Mouse (Mus musculus) activated CD4-positive, CD25-positive, alpha-beta regulatory T cell, adult 4 months (primary cell): ENCODE measurements around the gene Fbxl18. TPM values are rescaled to one million over a fixed set of nuclear protein-coding genes. Genes with fewer than 3 reads are reported as not detected.
"Not testable (repeated sequence)": the region's sequence is repeated elsewhere in the genome, so short reads cannot be mapped to it uniquely, and the experiment has no call there.

Experiments
- ATAC-seq: one replicate; pipeline ENCODE4 v1.8.0; 2017
- polyA plus RNA-seq, 2 experiments: library from polyadenylated mRNA; unstranded; fragments of 100-300 nt; shearing (Covaris generic); gene quantifications; one replicate each; pipeline ENCODE4 v1.2.1; 2017

The Fbxl18 gene
- polyA plus RNA-seq, 2 experiments from 2014 or later: 2.1 to 13.9 TPM

DNA sequence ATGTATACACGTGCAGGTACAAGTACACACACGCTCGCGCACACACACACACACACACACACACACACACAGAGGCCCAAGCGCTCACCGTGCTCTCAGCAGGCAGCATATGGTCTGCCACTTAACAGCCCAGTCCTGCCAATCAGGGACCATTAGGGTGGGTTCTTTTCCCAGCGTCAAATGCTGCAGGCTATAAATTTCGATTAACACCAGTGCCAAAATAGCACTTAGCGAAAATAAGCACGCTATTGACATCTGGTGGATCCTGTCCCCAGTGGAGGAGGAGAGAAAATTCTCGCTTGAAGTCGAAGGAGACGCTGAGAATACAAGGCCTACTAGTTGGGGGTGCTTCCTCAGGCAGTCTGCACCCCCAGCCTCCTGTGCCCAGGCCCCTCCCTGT is 25.8 kb downstream of the Fbxl18 start:
- ATAC-seq: no peak

DNA sequence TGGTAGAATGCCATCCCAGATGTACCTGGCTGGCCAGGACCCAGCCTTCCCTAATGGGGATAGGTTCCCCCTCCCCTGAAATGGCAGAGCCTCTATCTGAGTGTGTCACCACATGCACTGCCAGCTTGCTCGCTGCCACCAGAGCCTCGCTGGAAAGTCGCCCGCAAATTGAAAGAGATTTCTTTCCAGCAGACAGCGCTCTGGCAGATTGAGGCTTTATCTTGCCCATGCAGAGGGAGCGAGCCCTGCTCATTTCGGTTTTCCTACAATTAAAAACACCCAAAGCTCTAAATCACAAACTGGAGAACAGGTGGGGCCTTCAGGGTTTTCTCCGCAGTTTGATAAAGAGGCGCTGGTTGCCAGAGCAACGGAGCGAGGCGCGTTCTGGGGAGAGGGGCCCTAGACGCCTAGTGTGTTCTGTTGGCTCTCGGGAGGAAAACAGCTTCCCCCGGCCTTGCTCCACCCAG is 37.4 kb downstream of the Fbxl18 start:
- ATAC-seq: no peak

DNA sequence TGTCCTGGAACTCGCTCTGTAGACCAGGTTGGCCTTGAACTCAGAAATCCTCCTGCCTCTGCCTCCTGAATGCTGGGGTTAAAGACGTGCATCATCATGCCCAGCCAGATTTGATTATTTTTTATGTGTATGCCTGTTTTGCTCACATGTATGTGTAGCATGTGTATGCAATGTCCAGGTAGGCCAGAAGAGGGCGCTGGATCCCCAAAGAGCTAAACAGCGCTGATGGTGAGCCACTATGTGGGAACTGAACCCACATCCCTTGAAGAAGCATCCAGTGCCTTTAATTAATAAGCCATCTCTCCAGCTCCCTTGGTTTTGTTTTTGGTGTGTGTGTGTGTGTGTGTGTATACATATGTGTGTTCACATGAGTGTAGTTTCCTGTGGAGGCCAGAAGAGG is 38.8 kb downstream of the Fbxl18 start:
- ATAC-seq: no peak

DNA sequence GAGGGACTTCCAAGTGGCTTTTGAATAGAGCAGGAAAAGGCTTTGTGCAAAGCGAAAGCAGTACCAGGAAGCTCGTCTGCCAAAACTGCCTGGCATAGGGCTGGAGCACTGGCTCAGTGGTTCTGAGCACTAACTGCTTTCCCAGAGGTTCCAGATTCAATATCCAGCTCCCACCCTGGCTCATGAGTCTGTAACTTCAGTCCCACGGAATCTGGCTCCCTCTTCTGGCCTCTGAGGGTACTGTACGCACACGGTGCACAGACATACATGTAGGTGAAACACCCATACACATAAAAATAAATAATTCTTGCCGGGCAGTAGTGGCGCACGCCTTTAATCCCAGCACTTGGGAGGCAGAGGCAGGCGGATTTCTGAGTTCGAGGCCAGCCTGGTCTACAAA is 40.3 kb downstream of the Fbxl18 start:
- ATAC-seq: no peak

DNA sequence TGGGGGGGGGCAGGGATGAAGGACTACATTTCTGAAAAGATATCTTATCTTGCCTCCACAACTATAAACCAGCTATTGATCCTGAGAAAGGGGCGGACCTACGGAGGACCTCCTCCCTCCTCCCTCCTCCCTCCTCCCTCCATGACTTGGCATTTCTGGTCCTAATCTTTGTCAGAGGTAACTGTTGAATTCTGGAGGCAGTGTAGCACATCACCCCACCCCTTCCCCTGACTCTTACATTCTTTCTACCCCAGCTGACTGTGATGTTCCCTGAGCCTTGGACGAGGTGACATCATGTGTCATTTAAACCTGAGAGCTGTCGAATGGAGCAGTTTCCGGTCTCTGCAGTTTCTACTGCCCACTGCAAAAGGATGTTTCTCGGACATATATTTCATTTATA is 41.6 kb downstream of the Fbxl18 start:
- ATAC-seq: no peak

DNA sequence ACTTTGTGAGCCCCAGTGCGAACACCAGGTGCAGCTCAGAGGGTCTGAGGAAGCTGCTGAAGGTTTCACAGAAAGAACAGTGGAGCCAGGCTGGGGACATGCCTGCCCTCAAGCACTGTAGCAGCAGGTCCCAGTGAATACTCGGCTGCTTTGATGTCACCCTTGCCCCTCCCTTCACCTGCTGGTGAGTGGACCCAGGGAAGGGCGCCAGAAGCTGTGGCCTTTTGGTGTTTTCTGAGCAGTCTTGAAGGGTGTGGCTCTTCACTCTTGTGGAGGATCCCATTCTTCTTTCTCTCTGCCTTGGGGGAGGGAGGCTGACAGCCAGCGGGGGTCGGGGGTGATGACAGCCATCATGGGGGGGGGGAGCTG is 43.6 kb downstream of the Fbxl18 start:
- no peak for ATAC-seq

DNA sequence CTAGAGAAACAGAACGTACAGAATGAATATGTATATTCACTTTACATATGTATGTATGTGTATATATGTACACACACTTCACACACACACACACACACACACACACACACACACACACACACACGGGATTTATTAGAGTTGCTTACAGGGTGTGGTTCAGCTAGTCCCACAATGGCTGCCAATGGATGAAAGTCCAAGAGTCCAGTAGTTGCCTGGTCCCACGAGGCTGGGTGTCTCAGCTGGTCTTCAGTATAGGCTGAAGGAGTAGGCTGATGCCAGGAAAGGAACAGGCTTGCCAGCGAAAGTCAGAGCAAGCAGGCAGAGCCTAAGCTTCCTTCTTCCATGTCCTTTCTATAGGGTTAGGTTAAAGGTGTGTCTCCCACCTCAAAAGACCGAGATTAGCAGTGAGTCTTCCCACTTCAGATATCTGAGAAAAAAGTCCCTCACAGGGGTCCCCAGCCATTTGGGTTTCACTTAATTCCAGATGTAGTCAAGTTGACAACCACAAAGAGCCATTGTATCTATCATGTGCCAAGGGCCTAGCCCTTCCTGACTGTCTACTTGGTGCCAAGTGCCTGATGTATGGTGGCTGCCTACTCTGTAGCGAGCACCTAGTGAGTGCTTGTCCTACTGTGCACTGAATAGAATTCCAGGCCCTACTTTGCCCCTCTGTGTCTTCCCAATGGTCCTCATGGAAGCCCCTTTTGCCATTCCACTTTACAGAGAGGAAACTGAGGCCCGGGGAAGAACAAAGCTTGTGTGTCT is 44.1 kb downstream of the Fbxl18 start:
- ATAC-seq: no peak

DNA sequence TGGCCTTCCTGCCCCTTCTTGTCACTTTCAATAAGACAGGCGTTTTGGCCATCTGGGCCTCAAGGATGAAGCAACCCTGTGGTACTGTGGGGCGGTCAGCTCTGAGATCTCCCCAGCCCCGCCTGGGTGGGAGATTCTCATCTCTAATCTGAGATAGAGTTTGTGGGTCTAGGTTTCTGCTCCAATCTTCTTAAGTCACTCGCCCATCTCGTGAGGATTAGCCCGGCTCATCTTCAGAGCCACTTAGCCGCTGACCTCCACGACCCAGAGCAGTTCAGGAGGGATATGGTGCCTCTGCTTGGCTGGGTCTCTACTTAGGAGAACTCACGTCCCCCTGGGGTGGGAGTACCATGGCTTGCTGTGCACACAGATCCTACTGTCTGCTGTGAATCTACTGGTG is 44.7 kb downstream of the Fbxl18 start:
- no peak for ATAC-seq

DNA sequence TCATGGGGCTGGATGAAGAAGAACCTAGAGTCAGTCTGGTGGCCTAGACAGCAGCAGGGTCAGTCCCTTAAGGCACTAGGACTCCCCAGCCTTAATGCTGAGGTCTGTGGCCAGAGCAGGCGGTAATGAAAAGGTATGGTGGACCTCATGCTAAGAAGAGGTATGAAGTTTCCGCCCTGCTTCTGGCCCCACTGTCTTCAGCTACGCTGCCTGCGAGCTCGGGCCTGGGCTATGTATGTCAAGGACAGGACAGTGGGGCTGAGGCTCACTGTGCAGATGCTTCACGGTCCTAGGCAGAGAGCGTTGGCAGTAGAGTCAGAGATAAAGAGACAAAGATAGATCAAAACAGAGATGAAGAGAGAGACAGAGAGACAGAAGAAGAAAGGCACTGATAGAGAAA is 46.3 kb downstream of the Fbxl18 start:
- no peak for ATAC-seq

DNA sequence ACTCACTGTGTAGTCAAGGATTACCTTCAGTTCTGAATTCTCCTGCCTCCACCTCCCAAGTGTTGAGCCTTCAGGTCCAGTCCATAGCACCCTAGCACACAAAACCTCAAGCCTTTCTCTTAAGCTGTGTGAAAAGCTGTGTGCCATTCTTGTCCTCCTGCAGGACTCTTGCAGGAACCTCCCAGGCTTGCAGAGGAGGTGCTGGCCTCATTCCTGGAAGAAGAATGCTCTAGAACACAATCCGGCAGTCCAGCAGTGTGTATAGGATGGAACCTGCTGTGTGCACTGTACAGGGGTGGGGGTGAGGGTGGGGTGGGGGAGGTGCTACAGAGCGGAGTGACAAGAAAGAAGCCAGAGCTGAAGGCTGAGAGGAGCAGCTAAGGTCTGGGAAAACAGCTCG is 47.1 kb downstream of the Fbxl18 start:
- ATAC-seq: no peak

DNA sequence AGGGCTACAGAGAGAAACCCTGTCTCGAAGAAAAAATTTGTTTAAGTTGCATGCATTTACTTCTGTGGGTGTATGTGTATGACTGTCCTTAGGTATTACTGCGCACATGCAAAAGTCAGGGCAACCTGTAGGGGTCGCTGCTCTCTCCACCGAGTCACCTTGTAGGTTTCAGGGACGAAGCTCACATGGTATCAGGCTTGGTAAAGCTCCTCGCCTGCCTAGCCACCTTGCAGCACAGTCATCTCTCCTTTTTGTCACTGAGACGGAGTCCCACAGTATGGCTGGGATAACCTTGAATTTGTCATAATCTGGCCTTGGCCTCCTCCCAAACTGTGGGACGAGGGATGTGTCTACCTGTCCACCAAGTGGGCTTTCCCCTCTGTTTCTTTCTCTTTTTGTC is 50.8 kb downstream of the Fbxl18 start:
- no peak for ATAC-seq

DNA sequence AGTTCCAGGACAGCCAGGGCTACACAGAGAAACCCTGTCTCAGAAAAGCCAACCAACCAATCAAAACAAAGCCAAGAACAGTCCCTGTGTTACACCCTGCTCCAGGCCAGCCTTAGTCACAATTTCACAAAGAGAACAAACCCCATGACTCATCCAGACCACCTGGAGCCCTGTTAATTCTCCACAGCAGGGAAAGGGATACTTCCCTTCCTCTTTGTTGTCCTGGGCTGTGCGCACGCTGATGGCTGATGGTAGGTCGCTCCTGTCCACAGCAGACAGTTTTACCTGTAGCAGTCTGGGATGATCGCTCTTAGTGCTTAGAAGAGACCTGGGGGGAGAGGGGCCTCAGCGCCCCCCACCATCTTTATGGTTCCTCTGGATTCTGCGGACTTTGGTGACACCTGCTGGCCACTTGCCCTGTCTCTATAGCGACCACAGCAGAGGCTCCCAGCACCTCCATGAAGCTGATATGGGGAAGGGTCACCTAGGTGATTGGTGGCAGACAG is 53.0 kb downstream of the Fbxl18 start:
- no peak for ATAC-seq

DNA sequence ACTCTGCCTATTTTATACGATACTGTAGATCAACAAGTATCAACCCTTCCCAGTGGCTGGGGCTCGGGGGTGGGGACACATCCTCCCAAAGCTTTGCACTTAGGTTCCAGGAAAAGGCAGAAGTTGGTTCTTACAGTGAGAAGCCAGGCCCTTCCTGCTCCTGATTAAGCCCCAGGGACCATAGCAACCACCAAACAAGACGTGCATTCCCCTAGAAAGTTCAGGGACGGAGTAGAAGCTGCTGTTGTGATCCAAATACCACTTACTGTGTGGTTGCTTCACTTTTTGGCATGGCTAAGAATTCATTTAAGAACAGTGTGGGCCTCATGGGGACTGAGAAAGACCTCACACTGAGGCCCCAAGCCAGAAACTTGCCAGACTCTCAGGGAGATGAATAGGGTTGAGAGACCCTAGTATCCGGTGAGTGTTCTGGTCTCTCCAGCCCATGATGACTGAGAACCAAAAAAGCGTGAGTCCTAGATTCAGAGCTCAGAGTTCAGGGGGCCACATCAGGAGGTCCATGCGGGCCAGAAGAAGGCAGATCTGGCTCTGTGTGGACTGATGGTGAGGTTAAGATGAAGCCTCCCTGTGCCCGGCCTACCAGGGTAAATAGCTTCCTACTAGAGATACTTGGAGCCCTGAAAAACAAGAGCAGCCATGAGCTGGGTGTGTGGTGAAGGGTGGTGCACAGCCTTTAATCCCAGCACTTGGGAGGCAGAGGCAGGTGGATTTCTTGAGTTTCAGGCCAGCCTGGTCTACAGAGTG is 53.7 kb downstream of the Fbxl18 start:
- no peak for ATAC-seq

DNA sequence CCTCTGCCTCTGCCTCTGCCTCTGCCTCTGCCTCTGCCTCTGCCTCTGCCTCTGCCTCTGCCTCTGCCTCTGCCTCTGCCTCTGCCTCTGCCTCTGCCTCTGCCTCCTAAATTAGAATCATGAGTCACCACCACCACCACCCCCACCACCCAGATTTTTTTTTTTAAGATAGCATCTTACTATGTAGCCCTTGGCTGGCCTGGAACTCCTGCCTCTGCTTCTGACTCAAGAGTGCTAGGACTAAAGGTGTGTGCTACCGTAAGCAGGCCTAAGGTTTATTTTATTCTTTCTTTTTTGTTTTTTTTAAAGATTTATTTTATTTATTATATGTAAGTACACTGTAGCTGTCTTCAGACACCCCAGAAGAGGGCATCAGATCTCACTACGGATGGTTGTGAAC is 57.8 kb downstream of the Fbxl18 start:
- not testable (repeated sequence) for ATAC-seq

DNA sequence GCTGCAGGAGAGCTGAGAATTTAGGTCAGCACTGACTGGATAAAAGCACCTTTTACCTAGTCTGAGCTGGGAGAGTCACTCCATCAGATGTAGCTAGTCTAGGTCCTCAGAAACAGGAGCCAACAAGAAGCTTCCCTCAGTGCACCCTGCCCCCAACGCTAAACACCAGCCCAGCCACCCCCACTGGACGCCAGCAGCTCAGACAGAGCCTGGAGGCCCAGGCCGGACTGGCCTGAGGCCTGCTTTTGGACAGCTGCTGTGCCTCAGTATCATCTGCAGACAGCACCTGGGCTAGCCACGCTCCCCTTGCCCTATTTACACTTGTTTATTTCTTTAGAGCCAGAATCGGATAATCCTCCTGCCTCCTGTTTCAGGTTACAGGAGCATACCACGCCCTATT is 58.3 kb downstream of the Fbxl18 start:
- ATAC-seq: no peak

DNA sequence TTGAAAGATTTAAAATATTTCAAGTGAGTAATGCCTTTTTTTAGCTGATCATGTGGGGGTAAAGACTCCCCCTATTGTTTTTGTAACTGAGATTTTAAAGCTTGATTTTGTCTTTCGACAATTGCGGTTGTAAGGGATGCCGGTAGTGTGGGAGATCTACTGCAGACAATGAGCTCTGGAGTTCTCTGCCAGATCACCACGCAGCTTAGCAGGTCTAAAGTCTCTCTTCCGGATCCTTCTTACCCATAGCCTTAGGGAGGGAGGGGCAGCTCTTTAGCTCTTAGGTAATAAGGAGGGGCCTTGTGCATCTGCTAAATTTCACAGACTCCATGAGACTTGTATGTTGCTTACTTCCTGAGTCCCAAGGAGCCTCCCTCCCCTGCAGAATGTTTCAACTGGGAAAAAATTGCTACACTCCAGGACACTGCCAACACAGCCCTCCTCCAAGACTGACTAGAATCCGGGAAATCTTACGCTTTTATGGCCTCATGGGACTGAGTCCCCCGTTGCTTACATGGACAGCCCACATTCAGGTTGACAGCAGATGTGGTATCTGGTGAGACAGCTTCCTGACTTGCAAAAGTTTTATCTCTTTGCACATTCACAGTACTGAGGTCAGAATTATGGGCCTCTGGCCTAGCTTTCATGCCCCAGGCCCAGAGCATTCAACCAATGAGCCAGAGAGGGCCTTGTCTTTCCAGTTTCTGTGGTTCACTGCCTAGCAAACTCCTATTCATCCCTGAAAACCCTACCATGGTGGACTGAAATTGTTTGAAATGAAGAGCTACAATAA is 61.4 kb downstream of the Fbxl18 start:
- no peak for ATAC-seq

DNA sequence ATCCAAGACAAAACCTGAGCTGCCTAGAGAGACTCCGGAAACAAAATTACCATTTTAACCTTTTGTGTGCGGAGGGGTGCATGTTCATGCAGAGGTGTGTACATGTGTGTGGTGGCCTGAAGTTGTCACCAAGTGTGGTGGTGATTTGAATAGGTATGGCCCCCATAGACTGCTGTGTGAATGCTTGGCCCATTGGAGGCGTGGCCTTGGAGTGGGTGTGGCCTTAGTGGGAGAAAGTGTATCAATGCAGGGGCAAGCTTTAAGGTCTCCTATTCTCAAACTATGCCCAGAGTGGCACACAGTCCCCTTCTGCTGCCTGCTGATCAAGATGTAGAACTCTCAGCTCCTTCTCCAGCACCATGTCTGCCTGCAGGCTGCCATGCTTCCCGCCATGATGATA is 69.1 kb downstream of the Fbxl18 start:
- ATAC-seq: no peak

DNA sequence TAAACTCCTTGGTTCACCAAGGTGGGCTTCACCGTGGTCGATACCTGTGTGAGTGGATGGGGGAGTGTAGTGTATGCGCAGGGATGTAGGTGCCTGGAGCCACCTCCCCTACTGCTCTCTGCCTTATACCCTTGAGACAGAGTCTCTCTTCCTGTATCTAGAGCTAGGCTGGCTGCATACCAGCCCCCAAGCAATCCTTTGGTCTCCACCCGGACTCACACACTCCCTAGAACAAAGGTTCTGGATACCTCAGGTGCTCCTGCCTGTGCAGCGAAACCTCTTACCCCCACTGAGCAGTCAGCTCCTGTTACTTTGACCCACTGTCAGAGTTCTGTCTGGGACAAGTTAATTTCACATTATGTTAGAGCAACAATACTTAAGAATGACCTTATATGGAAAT is 69.6 kb downstream of the Fbxl18 start:
- no peak for ATAC-seq

DNA sequence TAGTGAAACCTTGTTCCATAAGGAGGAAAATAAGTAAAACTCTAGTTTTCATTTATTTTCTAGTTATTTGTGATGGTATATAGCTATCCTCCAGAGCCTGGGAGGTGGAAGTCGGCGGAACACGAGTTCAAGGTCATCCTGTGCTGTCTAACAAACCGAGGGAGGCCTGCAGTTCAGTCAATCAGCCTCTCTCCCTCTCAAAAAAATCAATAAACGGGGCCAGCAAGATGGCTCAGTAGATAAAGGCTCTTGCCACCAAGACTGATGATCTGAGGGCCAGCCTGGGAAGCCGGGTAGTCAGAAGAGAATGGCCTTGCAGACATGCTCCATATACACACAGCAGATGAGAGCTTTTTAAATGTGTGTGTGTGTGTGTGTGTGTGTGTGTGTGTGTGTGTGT is 71.1 kb downstream of the Fbxl18 start:
- ATAC-seq: no peak

DNA sequence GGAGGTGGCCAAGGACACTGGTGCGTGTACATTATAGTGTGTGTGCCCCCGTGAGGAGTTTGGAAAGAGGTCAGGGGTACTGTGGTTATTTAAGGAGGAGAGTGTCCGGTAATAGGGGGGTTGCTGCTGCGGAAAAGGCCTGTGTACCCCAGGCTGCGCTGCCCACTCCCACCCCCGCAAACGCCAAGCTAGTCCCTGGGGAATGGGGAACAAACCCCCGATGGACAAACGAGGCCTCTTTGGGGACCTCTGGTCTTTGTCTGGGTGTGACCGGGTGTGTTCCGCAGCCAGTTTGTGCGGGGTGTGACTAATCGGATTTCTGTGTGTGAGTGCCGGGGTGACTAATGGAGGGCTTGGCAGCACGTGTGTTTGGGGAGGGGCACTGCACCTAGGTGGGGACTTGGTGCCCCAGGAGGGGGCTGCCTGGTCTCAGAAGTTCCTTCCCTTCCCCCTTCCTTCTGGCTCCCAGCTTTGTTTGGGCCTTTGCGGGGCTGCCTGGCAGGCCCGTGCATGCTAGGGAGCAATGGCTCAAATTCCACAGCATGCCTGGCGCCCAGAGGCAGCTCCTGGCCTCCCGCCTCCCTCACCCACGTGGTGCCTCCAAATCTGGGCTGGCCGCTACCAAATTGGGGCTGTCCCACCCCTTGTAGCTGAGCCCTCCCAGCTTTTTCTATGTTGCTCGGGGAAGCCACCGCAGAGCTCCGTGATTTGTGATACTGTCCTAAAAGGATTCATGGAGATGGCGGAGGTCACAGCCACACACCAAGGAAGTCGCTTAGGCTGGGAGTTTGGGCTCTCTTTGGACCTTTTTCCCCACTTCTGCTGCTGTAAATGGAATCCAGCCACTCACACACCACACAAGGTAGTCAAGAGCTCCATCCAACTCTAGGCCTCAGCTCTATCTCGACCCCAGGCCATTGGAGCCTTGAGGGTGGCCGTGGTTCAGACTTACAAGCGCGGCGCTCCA is 71.8 kb downstream of the Fbxl18 start:
- ATAC-seq: no peak

DNA sequence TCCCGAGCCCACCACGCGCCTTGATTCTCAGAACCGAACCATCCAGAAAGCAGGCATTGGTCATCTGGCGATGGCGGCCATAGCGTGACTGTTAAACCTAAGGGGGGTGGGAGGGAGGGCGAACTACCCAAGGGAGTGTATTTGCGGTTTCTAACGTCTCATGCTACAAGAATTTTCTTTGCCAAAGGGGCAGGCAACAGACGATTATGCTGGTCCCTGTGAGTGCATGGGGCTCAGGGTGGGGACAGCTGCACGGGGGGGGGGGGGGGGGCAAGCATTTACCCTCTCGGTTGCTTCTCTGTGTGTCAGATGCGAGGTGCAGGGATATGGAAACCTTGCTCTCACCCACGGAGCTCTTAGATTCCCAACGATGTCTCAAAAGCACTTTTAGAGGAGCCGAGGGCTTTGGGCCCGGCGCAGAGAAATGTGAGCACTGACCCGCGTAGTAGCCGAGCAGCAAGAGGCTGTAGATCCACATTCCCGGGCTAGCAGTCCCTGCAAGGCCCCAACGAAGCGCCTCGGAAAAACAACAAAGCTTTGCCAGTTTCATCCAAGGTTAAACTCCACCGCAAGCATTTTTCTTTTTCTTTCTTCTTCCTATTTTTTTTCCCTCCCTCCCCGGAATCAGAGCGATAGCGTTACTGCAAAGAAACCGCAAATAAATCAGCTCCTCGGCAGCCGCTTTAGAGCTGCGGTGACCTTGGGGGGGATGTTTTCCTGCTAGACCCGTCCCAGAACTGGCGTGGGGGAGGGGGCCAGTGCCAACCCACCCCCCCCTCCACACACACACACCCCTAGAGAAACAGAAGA is 72.7 kb downstream of the Fbxl18 start:
- ATAC-seq: no peak
